Mouse (Mus musculus) heart, embryonic 15.5 days (tissue): Measurements from ENCODE around the gene Mbtps1. TPM values are rescaled to one million over a fixed set of nuclear protein-coding genes. Genes with fewer than 3 reads are reported as not detected.

Source experiments
- ATAC-seq: fragments of 200-750 bp; cut with Nextera tagmentation; replicated peaks from 2 replicates; pipeline ENCODE4 v1.8.0; 2017; ENCODE audit warnings: low read depth, moderate TSS enrichment; ENCODE audit not compliant: insufficient number of reproducible peaks, insufficient read depth, low FRiP score
- H3K27ac ChIP-seq: fragments of 300-500 bp; sonication (generic); 2 replicates; pipeline ENCODE4 v1.5.1; 2015; ENCODE audit warnings: mild to moderate bottlenecking, inconsistent platforms
- H3K27me3 ChIP-seq: fragments of 300-500 bp; sonication (generic); 2 replicates; pipeline ENCODE4 v1.6.1; 2015; ENCODE audit warnings: inconsistent platforms
- H3K36me3 ChIP-seq: fragments of 300-500 bp; sonication (generic); 2 replicates; pipeline ENCODE4 v1.6.1; 2015; ENCODE audit warnings: mild to moderate bottlenecking, inconsistent platforms
- H3K4me1 ChIP-seq: fragments of 300-500 bp; sonication (generic); replicated peaks from 2 replicates; pipeline ENCODE4 v1.6.1; 2015; ENCODE audit warnings: inconsistent platforms
- H3K4me2 ChIP-seq: fragments of 300-500 bp; sonication (generic); 2 replicates; pipeline ENCODE4 v1.6.1; 2015; ENCODE audit warnings: inconsistent platforms, mild to moderate bottlenecking, moderate library complexity
- H3K4me3 ChIP-seq: fragments of 300-500 bp; sonication (generic); 2 replicates; pipeline ENCODE4 v1.5.1; 2015; ENCODE audit warnings: mild to moderate bottlenecking, inconsistent platforms
- H3K9ac ChIP-seq: fragments of 300-500 bp; sonication (generic); 2 replicates; pipeline ENCODE4 v1.6.1; 2015; ENCODE audit warnings: mild to moderate bottlenecking, inconsistent platforms
- H3K9me3 ChIP-seq: fragments of 300-500 bp; sonication (generic); replicated peaks from 2 replicates; pipeline ENCODE4 v1.6.1; 2016; ENCODE audit warnings: inconsistent platforms
- WGBS: fragments of 180-500 bp; shearing (Covaris S2); methylation state at CpG from one replicate; pipeline ENCODE4 v1.1.7; 2015; ENCODE audit warnings: mixed read lengths; 5-methylcytosine and 5-hydroxymethylcytosine counted together
- polyA plus RNA-seq: library from polyadenylated mRNA; unstranded; fragments of >200 nt; fragmentation: Nextera tagmentation; extraction: Ambion mirVana; gene quantifications from 2 replicates; pipeline ENCODE4 v1.2.1, GENCODE M21; 2015

Mbtps1 gene
- 57.2 and 75.0 TPM in 2 replicates for polyA plus RNA-seq

GRCm38 (mm10) chr8:119558603-119559401, at the start of gene Mbtps1:
Gene Mbtps1, minus strand, starts transcription at chr8:119558735.
- Histone ChIP-seq H3K27me3 (no peaks in the 10 kb centered on the region), H3K27ac (peak within 1 kb of the TSS; percentile 92), H3K9me3 (no peaks in the 10 kb centered on the region), H3K9ac (peak within 1 kb of the TSS; percentile 97), H3K4me3 (peak within 1 kb of the TSS; percentile 96), H3K4me2 (peak within 1 kb of the TSS; percentile 68), H3K4me1 (peaks cover 24% of the 10 kb centered on the region), H3K36me3 (peaks cover 16% of the 10 kb centered on the region; the same call in 1 of the 2 replicates)
- 5% methylated on average over 63 of the region's 63 CpGs for WGBS
- peak; percentile 99 for ATAC-seq

- Histone ChIP-seq H3K27ac (no peak overlapping the region), H3K27me3 (no peaks in the 10 kb centered on the region), H3K9me3 (peaks cover 5% of the 10 kb centered on the region; the same call in 1 of the 2 replicates), H3K9ac (no peak overlapping the region), H3K36me3 (peaks cover 12% of the 10 kb centered on the region), H3K4me1 (peaks cover 15% of the 10 kb centered on the region), H3K4me3 (no peak overlapping the region), H3K4me2 (no peak overlapping the region)
- no peak for ATAC-seq
- 76% methylated on average over 2 of the region's 2 CpGs for WGBS
Measured at GRCm38 (mm10) chr8:119606224-119606623, 47.7 kb upstream of the Mbtps1 start.

GRCm38 (mm10) chr8:119604996-119605395, 46.5 kb upstream of the Mbtps1 start, which contains the start of gene Taf1c:
Gene Taf1c, minus strand, starts transcription at chr8:119605222.
- Histone ChIP-seq H3K9ac (peak within 1 kb of the TSS; percentile 78), H3K27ac (peak within 1 kb of the TSS; percentile 58), H3K4me3 (peak within 1 kb of the TSS; percentile 86), H3K4me1 (peaks cover 15% of the 10 kb centered on the region), H3K27me3 (no peaks in the 10 kb centered on the region), H3K36me3 (peaks cover 22% of the 10 kb centered on the region), H3K9me3 (peaks cover 5% of the 10 kb centered on the region; the same call in 1 of the 2 replicates), H3K4me2 (peak within 1 kb of the TSS; percentile 83)
- WGBS: under 1% methylated on average over 23 of the region's 23 CpGs
- peak; percentile 68 for ATAC-seq

- no peak for ATAC-seq
- Histone ChIP-seq H3K4me3 (peak overlapping the region; percentile 86), H3K4me1 (peaks cover 15% of the 10 kb centered on the region), H3K9ac (peak overlapping the region; percentile 78), H3K27ac (peak overlapping the region; percentile 58), H3K4me2 (peak overlapping the region; percentile 83), H3K27me3 (no peaks in the 10 kb centered on the region), H3K9me3 (peaks cover 5% of the 10 kb centered on the region; the same call in 1 of the 2 replicates), H3K36me3 (peaks cover 28% of the 10 kb centered on the region)
- 14% methylated on average over 12 of the region's 12 CpGs for WGBS
Measured at GRCm38 (mm10) chr8:119604398-119604803, 45.9 kb upstream of the Mbtps1 start.

GRCm38 (mm10) chr8:119603771-119604170, 45.2 kb upstream of the Mbtps1 start:
- H3K27ac ChIP-seq: no peak overlapping the region
- peaks cover 35% of the 10 kb centered on the region for H3K36me3 ChIP-seq
- H3K27me3 ChIP-seq: no peaks in the 10 kb centered on the region
- no peaks in the 10 kb centered on the region for H3K9me3 ChIP-seq
- peak overlapping the region; percentile 83 for H3K4me2 ChIP-seq
- no peak overlapping the region for H3K9ac ChIP-seq
- no peak for ATAC-seq
- H3K4me1 ChIP-seq: peaks cover 15% of the 10 kb centered on the region
- 91% methylated on average over 4 of the region's 4 CpGs for WGBS
- H3K4me3 ChIP-seq: peak overlapping the region; percentile 86; the same call in 1 of the 2 replicates

GRCm38 (mm10) chr8:119591456-119591855, 32.9 kb upstream of the Mbtps1 start:
- no peak for ATAC-seq
- Histone ChIP-seq H3K36me3 (no peaks in the 10 kb centered on the region), H3K27ac (no peak overlapping the region), H3K4me3 (no peak overlapping the region), H3K27me3 (no peaks in the 10 kb centered on the region; the same call in 1 of the 2 replicates), H3K9me3 (no peaks in the 10 kb centered on the region), H3K4me1 (peaks cover 29% of the 10 kb centered on the region), H3K4me2 (no peak overlapping the region), H3K9ac (no peak overlapping the region)
- 82% methylated on average over 7 of the region's 7 CpGs for WGBS

GRCm38 (mm10) chr8:119590348-119590747, 31.8 kb upstream of the Mbtps1 start:
- 60% methylated on average over 14 of the region's 14 CpGs for WGBS
- H3K27ac ChIP-seq: no peak overlapping the region
- no peak overlapping the region for H3K4me2 ChIP-seq
- no peak for ATAC-seq
- no peak overlapping the region for H3K4me3 ChIP-seq
- peaks cover 28% of the 10 kb centered on the region for H3K4me1 ChIP-seq
- no peaks in the 10 kb centered on the region for H3K36me3 ChIP-seq
- no peak overlapping the region for H3K9ac ChIP-seq
- H3K9me3 ChIP-seq: no peaks in the 10 kb centered on the region
- no peaks in the 10 kb centered on the region; the same call in 1 of the 2 replicates for H3K27me3 ChIP-seq

GRCm38 (mm10) chr8:119588844-119589243, 30.3 kb upstream of the Mbtps1 start:
- ATAC-seq: peak; percentile 38; the same call in 1 of the 2 replicates
- no peak overlapping the region for H3K4me3 ChIP-seq
- no peaks in the 10 kb centered on the region for H3K36me3 ChIP-seq
- WGBS: 14% methylated on average over 10 of the region's 10 CpGs
- H3K9me3 ChIP-seq: no peaks in the 10 kb centered on the region
- peak overlapping the region; percentile 14 for H3K4me2 ChIP-seq
- H3K27ac ChIP-seq: peak overlapping the region; percentile 58
- no peak overlapping the region for H3K9ac ChIP-seq
- H3K27me3 ChIP-seq: no peaks in the 10 kb centered on the region; the same call in 1 of the 2 replicates
- peaks cover 20% of the 10 kb centered on the region for H3K4me1 ChIP-seq

- ATAC-seq: no peak
- H3K36me3 ChIP-seq: no peaks in the 10 kb centered on the region
- WGBS: 53% methylated on average over 4 of the region's 4 CpGs
- H3K27me3 ChIP-seq: no peaks in the 10 kb centered on the region; the same call in 1 of the 2 replicates
- H3K4me2 ChIP-seq: peak overlapping the region; percentile 14
- peaks cover 20% of the 10 kb centered on the region for H3K4me1 ChIP-seq
- no peak overlapping the region for H3K9ac ChIP-seq
- H3K9me3 ChIP-seq: no peaks in the 10 kb centered on the region
- peak overlapping the region; percentile 58 for H3K27ac ChIP-seq
- no peak overlapping the region for H3K4me3 ChIP-seq
Measured at GRCm38 (mm10) chr8:119588321-119588720, 29.8 kb upstream of the Mbtps1 start.

- 11% methylated on average over 24 of the region's 24 CpGs for WGBS
- Histone ChIP-seq H3K9me3 (no peaks in the 10 kb centered on the region), H3K4me2 (peak overlapping the region; percentile 64), H3K4me3 (peak overlapping the region; percentile 40), H3K36me3 (no peaks in the 10 kb centered on the region), H3K27ac (no peak overlapping the region), H3K27me3 (no peaks in the 10 kb centered on the region), H3K4me1 (peaks cover 20% of the 10 kb centered on the region), H3K9ac (peak overlapping the region; percentile 15; the same call in 1 of the 2 replicates)
- peak; percentile 53; the same call in 1 of the 2 replicates for ATAC-seq
Measured at GRCm38 (mm10) chr8:119585901-119586300, 27.4 kb upstream of the Mbtps1 start.

GRCm38 (mm10) chr8:119580441-119581161, 22.1 kb upstream of the Mbtps1 start:
- H3K4me1 ChIP-seq: peaks cover 6% of the 10 kb centered on the region; the same call in 1 of the 2 replicates
- ATAC-seq: peak; percentile 70; the same call in 1 of the 2 replicates
- H3K9me3 ChIP-seq: no peaks in the 10 kb centered on the region
- no peak overlapping the region for H3K27ac ChIP-seq
- no peaks in the 10 kb centered on the region for H3K36me3 ChIP-seq
- 54% methylated on average over 5 of the region's 5 CpGs for WGBS
- H3K4me3 ChIP-seq: no peak overlapping the region
- H3K27me3 ChIP-seq: peaks cover 22% of the 10 kb centered on the region
- H3K4me2 ChIP-seq: no peak overlapping the region
- H3K9ac ChIP-seq: no peak overlapping the region
